Mouse (Mus musculus) NIH3T3 (cell line): ENCODE measurements around the gene Vmn1r229.

Experiments
- DNase-seq: peaks from one replicate; pipeline ENCODE4 v3.0.0-alpha.2; 2012; ENCODE audit warnings: low read depth

Gene Vmn1r229

DNA sequence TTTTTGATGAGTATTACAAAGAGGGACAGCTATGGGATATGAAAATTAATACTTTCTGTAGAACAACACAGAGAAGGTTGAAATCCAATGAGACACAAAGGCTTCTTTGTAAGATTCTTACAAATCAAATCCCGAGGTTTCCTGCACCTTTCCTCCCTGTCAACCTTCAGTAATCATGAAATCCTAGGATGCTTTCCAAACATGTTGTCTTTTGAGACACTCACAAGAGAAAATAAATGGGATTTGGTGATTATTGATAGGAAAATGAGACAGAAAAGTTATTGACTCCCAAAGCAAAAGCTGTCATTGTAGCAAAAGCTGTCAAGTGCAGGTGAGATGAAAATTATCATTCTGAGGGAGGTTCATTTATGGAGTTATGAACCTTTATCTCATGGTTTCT is at the start of gene Vmn1r229:
Vmn1r229 (plus strand) TSS at position 301 of the 400 bp plus-strand sequence.
- no peak for DNase-seq

DNA sequence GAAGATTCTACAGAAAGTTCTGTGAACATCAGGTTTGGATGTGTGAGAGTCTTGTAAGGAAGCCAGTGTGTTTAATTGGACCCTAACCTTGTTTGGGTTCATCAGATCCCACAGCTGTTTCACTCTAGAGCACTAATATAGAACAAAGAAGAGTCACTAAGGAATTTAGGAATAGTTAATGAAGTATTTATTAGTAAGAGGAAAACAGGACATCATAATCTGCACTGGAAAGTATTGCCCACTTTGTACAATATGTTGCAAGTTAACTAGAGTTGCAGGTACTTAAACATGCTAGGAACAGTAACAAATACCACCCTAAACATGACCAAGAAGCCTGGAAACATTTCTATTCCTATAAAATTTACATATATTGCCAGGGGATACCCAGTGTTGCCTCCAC is 25.3 kb upstream of the Vmn1r229 start, which contains the start of gene Vmn1r228:
Vmn1r228 (minus strand) TSS at position 101 of the 400 bp plus-strand sequence.
- DNase-seq: no peak

GRCm38 (mm10) chr17:20840144-20840543 is 28.8 kb downstream of the Vmn1r229 start, which contains the start of gene Vmn1r230:
Gene Vmn1r230 (plus strand): TSS chr17:20840444.
- no peak for DNase-seq
